Mouse (Mus musculus) C2C12 (cell line): Measurements from ENCODE around the gene Stat1.

ENCODE experiments used
- CEBPB ChIP-seq: IDR thresholded peaks from one replicate; pipeline ENCODE4 v1.6.1; 2011; ENCODE audit warnings: low read depth, mild to moderate bottlenecking, control low read depth, moderate library complexity
- CTCF ChIP-seq: IDR thresholded peaks from one replicate; pipeline ENCODE4 v1.5.1; 2011; ENCODE audit not compliant: control insufficient read depth, insufficient read depth, insufficient read length

GRCm38 (mm10) chr1:52147431-52147830 is 28.2 kb downstream of the Stat1 start:
- TF ChIP-seq CTCF (no peak), CEBPB (no peak)
